Mouse (Mus musculus) bone marrow, adult 2 months (tissue): ENCODE data around the gene Gpn2. TPM values are rescaled to one million over a fixed set of nuclear protein-coding genes. Genes with fewer than 3 reads are reported as not detected.

Experiments used
- H3K27ac ChIP-seq: fragments of 200-500 bp; 2 replicates; pipeline ENCODE4 v1.5.1; 2012; ENCODE audit warnings: low read depth, mild to moderate bottlenecking, control low read depth, inconsistent platforms, low read length; ENCODE audit not compliant: control insufficient read depth, poor library complexity, insufficient read depth
- H3K4me1 ChIP-seq: fragments of 200-500 bp; 2 replicates; pipeline ENCODE4 v1.6.1; 2011; ENCODE audit warnings: low read length; ENCODE audit not compliant: control insufficient read depth, insufficient read depth
- H3K4me3 ChIP-seq: fragments of 200-500 bp; replicated peaks from 2 replicates; pipeline ENCODE3; 2011; ENCODE audit warnings: mild to moderate bottlenecking, low read depth, low read length, control low read depth; ENCODE audit not compliant: control insufficient read depth
- CTCF ChIP-seq: fragments of 200-500 bp; IDR thresholded peaks from 2 replicates; pipeline ENCODE4 v1.5.1; 2011; ENCODE audit warnings: low read length, control low read depth; ENCODE audit not compliant: control insufficient read depth, insufficient read depth
- POLR2A ChIP-seq: fragments of 200-500 bp; IDR thresholded peaks from 2 replicates; pipeline ENCODE4 v1.6.1; 2011; ENCODE audit warnings: low read depth, mild to moderate bottlenecking, control low read depth, low read length, borderline replicate concordance; ENCODE audit not compliant: control insufficient read depth
- WGBS: fragments of 180-500 bp; shearing (Covaris S2); methylation state at CpG from one replicate; pipeline ENCODE4 v1.1.7; 2018; 5-methylcytosine and 5-hydroxymethylcytosine counted together
- polyA plus RNA-seq: library from polyadenylated mRNA; stranded (reverse); fragments of >200 nt; gene quantifications from 2 replicates; pipeline ENCODE4 v1.2.4, GENCODE M21; 2011; ENCODE audit warnings: low replicate concordance; ENCODE audit not compliant: missing spikeins, insufficient read depth, insufficient read length

Gene Gpn2
- polyA plus RNA-seq, 1 experiment = 15.9 TPM

DNA sequence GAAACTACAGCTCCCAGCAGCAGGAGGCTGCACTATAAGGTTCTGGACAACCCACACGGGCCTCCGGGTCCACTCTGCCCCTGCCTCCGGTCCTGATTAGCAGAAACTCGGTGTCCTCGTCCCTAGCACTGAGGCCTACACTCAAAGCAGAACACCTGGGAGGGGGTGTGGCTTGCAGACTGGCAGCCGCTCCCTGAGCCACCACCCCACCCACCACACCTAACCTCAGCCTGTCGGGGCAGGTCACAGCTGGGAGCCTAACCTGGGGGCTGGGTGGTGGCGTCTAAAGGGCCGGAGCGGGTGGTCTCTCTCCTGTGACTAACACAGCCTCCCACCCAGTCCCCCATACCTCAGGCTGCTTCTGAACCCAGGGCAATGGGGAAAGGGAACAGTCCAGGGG is 23.1 kb downstream of the Gpn2 start:
- H3K27ac ChIP-seq = no peak overlapping the region
- 86% methylated on average over 10 of the region's 10 CpGs for WGBS
- no peak for TF ChIP-seq POLR2A
- TF ChIP-seq CTCF = no peak

DNA sequence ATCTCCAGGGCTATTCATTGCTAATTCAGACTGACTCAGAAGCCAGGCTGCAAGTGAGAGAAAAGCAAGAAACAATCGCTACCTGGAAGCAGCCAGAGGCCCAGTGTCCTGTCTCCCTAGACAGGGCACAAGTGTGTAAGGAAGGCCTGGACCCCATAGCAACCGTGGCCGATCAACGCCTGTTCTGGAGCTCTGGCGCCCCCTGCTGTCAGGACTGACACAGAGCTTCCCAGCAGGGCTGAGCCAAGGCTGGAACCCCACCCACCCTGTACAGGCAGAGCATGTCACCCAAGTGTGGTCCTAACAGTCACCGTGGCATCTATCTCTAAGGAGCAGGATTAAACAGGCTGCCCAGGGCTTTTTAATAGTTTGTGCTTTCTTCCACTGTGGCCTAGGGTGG is 25.6 kb downstream of the Gpn2 start:
- Histone ChIP-seq H3K4me1 (no peaks in the 10 kb centered on the region; the same call in 1 of the 2 replicates), H3K4me3 (no peak overlapping the region), H3K27ac (no peak overlapping the region)
- TF ChIP-seq POLR2A = no peak
- peak; percentile 97 for TF ChIP-seq CTCF
- WGBS = 12% methylated on average over 6 of the region's 6 CpGs

More for the DNA sequence above, 23.1 kb downstream of the Gpn2 start:
- Histone ChIP-seq H3K4me3 (no peak overlapping the region), H3K4me1 (no peaks in the 10 kb centered on the region)

DNA sequence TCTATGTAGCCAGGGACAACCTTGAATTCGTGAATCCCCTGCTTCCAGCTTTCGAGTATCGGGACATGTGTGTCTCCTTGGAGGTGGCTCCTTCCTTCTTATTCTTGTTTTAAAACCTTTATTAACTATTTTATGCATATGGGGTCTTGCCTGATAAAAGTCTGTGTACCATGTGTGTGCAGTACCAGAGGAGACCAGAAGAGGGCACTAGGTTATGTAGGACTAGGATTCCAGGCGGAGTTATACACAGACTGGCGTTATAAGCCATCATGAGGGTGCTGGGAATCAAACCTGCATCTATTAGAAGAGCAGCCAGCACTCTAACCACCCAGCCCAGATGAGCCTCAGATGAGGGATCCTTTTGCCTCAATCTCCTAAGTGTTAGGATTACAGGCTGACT is 27.7 kb downstream of the Gpn2 start:
- H3K27ac ChIP-seq = no peak overlapping the region
- 95% methylated on average over 5 of the region's 5 CpGs for WGBS
- no peak for TF ChIP-seq CTCF
- no peak for TF ChIP-seq POLR2A
- H3K4me3 ChIP-seq = no peak overlapping the region
- no peaks in the 10 kb centered on the region; the same call in 1 of the 2 replicates for H3K4me1 ChIP-seq

DNA sequence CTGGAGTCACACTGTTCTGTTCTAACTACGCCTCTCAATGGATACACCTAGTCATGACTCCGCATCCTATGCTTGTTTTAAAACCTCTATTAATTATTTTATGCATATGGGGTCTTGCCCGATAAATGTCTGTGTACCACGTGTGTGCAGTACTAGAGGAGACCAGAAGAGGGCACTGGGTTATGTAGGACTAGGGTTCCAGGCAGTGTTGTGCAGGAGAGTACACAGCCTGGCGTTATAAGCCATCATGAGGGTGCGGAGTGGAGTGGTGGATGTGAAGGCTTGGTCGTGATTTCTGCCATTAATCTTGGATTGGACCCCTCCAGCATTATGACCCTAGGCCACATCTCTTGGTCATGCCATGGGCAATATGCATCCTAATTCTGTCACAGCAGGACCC is 28.3 kb downstream of the Gpn2 start:
- Histone ChIP-seq H3K4me3 (no peak overlapping the region), H3K4me1 (no peaks in the 10 kb centered on the region; the same call in 1 of the 2 replicates), H3K27ac (no peak overlapping the region)
- WGBS = 96% methylated on average over 7 of the region's 7 CpGs
- peak; percentile 11; the same call in 1 of the 2 replicates for TF ChIP-seq CTCF
- no peak for TF ChIP-seq POLR2A

DNA sequence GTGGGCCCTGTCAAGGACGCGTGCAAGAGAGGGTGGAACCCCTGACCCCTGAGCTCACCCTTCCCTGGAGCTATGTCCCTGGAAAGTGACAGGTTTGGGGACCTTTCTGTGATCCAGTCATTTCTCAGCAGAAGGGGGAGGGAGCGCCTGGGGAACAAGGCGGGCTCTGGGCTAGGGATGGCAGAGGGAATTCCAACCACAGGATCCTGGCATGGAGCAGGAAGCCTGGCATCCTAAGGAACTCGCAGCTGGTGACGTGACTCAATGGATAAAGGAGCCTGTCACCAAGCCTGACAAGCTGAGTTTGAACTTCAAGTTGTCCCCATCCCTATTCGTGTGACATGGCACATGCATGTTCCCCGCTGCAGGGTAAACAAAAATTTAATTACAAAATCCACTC is 28.9 kb downstream of the Gpn2 start:
- WGBS = 92% methylated on average over 8 of the region's 8 CpGs
- Histone ChIP-seq H3K27ac (no peak overlapping the region), H3K4me3 (no peak overlapping the region), H3K4me1 (no peaks in the 10 kb centered on the region; the same call in 1 of the 2 replicates)
- TF ChIP-seq CTCF (no peak), POLR2A (no peak)

DNA sequence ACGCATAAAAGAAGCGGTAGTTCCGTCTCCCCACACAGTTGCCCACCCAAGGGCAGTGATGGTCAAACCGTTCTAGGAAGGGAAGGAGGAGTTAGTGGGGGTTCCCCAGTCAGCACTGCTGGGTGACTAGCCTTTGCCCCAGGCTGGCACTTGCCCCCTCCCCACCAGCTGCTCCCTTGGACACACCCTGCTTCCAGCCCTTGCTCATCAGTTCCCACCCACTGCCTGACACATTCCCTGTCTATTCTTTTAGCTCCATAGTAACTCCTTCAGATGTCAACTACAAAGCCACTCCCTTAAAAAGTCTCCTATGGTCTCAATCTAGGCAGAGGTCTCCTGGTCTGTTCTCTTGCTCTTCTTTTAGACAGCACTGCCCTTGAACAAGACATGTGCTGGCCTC is 29.7 kb downstream of the Gpn2 start:
- Histone ChIP-seq H3K27ac (no peak overlapping the region), H3K4me3 (no peak overlapping the region)
- WGBS = 94% methylated on average over 4 of the region's 4 CpGs

DNA sequence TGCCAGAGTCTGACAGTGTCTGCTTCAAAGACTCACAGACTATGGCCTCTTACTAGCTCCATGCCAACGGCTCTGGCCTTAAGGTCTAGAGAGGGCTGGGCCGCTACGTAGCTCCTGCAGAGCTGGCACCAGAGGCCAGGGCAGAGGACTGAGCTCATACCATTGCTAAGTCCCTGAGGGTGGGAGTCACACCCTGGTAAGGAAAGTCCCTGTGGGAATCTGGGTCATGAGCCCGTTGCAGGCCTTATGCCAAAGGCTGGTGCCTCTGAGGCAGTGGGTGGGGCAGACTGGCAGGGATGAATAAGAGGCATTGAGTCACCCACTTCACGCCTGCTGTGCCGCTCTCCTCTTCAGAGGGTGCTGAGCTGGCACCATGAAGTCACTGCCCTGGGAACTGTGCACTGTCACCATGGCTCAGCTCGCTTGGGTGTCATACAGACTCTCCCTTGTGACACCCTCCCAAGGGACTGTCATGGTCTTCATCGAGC is 30.2 kb downstream of the Gpn2 start:
- TF ChIP-seq CTCF (no peak), POLR2A (no peak)
- WGBS = 85% methylated on average over 8 of the region's 8 CpGs
- H3K4me1 ChIP-seq = no peaks in the 10 kb centered on the region; the same call in 1 of the 2 replicates
- H3K4me3 ChIP-seq = no peak overlapping the region
- H3K27ac ChIP-seq = no peak overlapping the region

More for the DNA sequence above, 29.7 kb downstream of the Gpn2 start:
- TF ChIP-seq POLR2A = no peak
- no peak for TF ChIP-seq CTCF
- no peaks in the 10 kb centered on the region; the same call in 1 of the 2 replicates for H3K4me1 ChIP-seq

DNA sequence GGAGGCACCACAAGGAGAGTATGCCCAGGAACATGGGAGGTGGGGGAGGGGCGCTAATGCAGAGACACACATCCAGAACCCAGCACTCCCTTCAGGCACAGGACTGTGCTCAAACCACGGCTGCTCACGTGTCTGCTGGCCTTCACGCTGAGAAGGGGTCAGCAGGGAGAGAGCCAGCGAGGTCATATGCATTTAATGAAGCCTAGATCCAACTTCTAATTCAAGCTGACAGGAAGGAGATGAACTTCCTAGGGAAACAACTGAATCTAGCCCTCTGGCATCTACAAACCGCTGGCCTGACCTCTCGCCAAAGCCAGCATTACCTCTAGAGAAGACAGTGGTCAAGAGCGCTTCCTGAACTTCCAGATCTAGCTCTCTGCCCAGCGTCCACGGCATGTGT is 31.3 kb downstream of the Gpn2 start:
- Histone ChIP-seq H3K4me3 (no peak overlapping the region), H3K27ac (no peak overlapping the region), H3K4me1 (peaks cover 4% of the 10 kb centered on the region)
- WGBS = 74% methylated on average over 10 of the region's 10 CpGs
- TF ChIP-seq POLR2A (no peak), CTCF (no peak)

DNA sequence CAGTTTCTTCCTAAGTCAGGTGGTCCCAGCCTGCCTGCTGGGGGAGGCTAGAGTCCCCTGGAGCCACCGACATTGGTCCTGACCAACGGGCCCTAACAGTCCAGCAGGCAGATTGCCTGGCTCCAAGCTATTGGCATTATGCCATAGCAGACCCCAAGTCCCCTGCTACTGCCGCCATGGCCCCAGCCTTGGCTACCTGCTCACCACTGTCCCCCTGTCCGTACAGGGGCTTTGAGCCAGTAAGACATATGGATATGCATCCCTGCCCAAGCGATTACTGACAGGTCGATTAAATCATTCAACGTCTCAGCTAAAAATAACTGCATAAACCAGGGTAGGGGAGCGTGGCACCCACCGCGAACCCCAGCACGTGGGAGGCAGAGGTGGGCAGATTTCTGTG is 33.8 kb downstream of the Gpn2 start:
- 83% methylated on average over 11 of the region's 11 CpGs for WGBS
- H3K4me1 ChIP-seq = peaks cover 9% of the 10 kb centered on the region
- no peak overlapping the region for H3K27ac ChIP-seq
- TF ChIP-seq POLR2A (no peak), CTCF (no peak)
- no peak overlapping the region for H3K4me3 ChIP-seq
